Mouse (Mus musculus) C2C12 (cell line): ENCODE data around the gene Pbx1.

ENCODE experiments used
- CEBPB ChIP-seq: IDR thresholded peaks from one replicate; pipeline ENCODE4 v1.6.1; 2011; ENCODE audit warnings: low read depth, mild to moderate bottlenecking, control low read depth, moderate library complexity
- CTCF ChIP-seq: IDR thresholded peaks from one replicate; pipeline ENCODE4 v1.5.1; 2011; ENCODE audit not compliant: control insufficient read depth, insufficient read depth, insufficient read length
- MAX ChIP-seq: IDR thresholded peaks from one replicate; pipeline ENCODE4 v1.6.1; 2011; ENCODE audit warnings: mild to moderate bottlenecking, control low read depth
- MYOD1 ChIP-seq: IDR thresholded peaks from one replicate; pipeline ENCODE4 v1.6.1; 2011; ENCODE audit warnings: low read depth; ENCODE audit not compliant: control insufficient read depth, insufficient read length
- MYOG ChIP-seq: IDR thresholded peaks from one replicate; pipeline ENCODE4 v1.6.1; 2011; ENCODE audit not compliant: control insufficient read depth, insufficient read length; ENCODE audit errors: extremely low read depth
- USF1 ChIP-seq: IDR thresholded peaks from one replicate; pipeline ENCODE4 v1.6.1; 2011; ENCODE audit warnings: low read depth, mild to moderate bottlenecking, control low read depth, moderate library complexity

DNA sequence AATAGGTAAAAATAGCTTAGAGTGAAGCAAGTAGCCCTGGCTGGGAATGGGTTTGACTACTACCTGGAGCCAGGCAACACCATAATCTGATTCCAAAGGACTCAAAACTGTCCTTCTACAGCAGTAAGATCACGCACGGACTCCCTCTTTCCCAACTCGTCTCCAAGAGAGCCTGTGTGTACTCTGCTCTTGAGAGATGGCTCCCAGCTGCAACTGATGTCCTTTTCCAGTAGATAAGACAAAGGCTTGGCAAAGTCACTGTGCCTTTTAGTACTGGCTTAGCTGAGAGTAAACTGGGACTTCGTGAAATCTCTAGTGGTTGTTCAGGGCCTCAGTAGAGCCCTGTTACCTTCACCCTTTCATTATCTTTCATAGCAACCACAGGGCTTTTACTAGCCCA is 38.6 kb downstream of the Pbx1 start:
- no peak for TF ChIP-seq CTCF
- no peak for TF ChIP-seq USF1
- no peak for TF ChIP-seq MYOD1
- TF ChIP-seq CEBPB = no peak
- TF ChIP-seq MYOG = no peak
- TF ChIP-seq MAX = no peak
